Mouse (Mus musculus): Measurements from ENCODE around the gene Ccr8. TPM values are rescaled to one million over a fixed set of nuclear protein-coding genes. Genes with fewer than 3 reads are reported as not detected.

Ccr8 gene
- polyA plus RNA-seq, 1 experiment from 2014 or later, result 0.41 TPM

DNA sequence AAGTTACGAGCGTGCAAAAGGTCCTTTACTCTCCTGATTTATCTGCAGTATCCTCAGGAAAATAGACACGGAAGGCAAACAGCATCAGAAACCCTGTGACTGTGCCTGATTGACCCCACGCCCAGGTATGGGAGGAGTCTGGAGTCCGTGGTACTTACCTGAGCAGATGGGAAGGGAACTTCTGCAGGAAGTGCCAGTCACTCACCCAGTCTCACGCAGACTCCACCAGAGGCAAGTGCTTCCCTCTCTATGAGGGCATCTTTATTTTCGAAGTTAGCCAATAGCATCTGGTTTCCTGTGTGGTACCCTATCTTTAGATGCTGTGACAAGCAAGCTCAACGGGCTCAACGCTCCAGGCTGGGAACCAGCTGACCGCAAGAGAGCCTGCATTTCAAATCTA, 23.9 kb upstream of the Ccr8 start:
- H3K27ac ChIP-seq (ENCODE audit: low read depth), result peak overlapping the region; percentile 59
- no peaks in the 10 kb centered on the region for H3K9me3 ChIP-seq (ENCODE audit: control insufficient read depth, low read length)
- no peak for DNase-seq (ENCODE audit: low spot score)
- no peaks in the 10 kb centered on the region for H3K27me3 ChIP-seq (replicated peaks; ENCODE audit: control insufficient read depth, insufficient read depth, low read length)
- peak; percentile 73; the same call in 1 of the 2 replicates for ATAC-seq (replicated peaks; ENCODE audit: low FRiP score, low TSS enrichment, low read depth)
- no peaks in the 10 kb centered on the region for H3K36me3 ChIP-seq (ENCODE audit: control insufficient read depth, insufficient read depth, low read length)
- H3K9ac ChIP-seq (ENCODE audit: low read length), result no peak overlapping the region
- no peak overlapping the region for H3K4me3 ChIP-seq (ENCODE audit: low read depth, low read length)
- H3K4me2 ChIP-seq (ENCODE audit: low read length), result peak overlapping the region; percentile 26
- 46% methylated on average over 10 of the region's 10 CpGs for WGBS
- no peaks in the 10 kb centered on the region for H3K4me1 ChIP-seq (replicated peaks; ENCODE audit: control insufficient read depth, insufficient read depth, low read length)

DNA sequence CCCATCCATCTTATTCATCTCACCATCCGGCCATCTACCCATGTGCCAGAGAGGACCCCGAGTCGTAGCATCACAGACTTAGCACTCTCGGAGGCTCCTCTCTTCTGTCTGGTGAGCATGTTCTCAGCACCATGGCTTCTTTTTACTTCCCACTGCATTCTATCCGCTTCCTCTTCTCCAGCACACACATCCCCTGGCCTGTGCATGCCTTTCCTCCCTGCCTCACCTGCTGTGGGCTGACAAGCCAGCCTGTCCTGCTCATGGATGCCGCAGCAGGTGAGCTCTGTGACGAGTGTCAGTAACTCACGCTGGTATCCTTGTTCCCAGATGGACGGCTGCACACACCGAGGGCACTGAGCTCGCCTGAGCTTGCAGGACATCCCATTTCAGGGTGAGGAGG, 22.1 kb upstream of the Ccr8 start, which contains the start of gene Cx3cr1:
TSS of gene Cx3cr1 (minus strand) at position 101 of the 400 bp plus-strand sequence.
- no peaks in the 10 kb centered on the region for H3K9me3 ChIP-seq (ENCODE audit: control insufficient read depth, low read length)
- H3K27me3 ChIP-seq (replicated peaks; ENCODE audit: control insufficient read depth, insufficient read depth, low read length), result no peaks in the 10 kb centered on the region
- H3K27ac ChIP-seq (ENCODE audit: low read depth), result peak within 1 kb of the TSS; percentile 59; the same call in 1 of the 2 replicates
- no peaks in the 10 kb centered on the region for H3K4me1 ChIP-seq (replicated peaks; ENCODE audit: control insufficient read depth, insufficient read depth, low read length)
- ATAC-seq (replicated peaks; ENCODE audit: low FRiP score, low TSS enrichment, low read depth), result no peak
- no peak for DNase-seq (ENCODE audit: low spot score)
- no peak within 1 kb of the TSS; the same call in 1 of the 2 replicates for H3K4me3 ChIP-seq (ENCODE audit: low read depth, low read length)
- H3K4me2 ChIP-seq (ENCODE audit: low read length), result peak within 1 kb of the TSS; percentile 26
- H3K36me3 ChIP-seq (ENCODE audit: control insufficient read depth, insufficient read depth, low read length), result no peaks in the 10 kb centered on the region
- no peak within 1 kb of the TSS for H3K9ac ChIP-seq (ENCODE audit: low read length)
- WGBS, result 85% methylated on average over 11 of the region's 11 CpGs

DNA sequence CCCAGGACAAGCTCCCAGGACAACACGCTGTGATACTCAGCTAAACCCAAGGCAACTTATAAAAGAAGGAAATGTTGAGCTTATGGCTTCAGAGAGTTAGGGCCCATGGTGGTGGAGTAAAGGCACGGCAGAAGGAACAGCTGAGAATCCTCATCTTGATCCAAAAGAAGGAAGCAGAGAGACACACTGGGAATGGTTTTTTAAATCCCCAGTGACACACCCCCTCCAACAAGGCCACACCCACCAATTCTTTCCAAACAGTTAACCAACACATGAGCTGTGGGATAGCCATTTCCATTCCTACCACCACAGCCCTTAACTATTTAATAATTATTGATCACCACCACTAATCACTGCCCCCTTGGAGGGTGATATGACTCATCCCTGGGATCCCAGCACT, 20.7 kb upstream of the Ccr8 start:
- DNase-seq (ENCODE audit: low spot score), result no peak
- H3K27me3 ChIP-seq (replicated peaks; ENCODE audit: control insufficient read depth, insufficient read depth, low read length), result no peaks in the 10 kb centered on the region
- H3K4me2 ChIP-seq (ENCODE audit: low read length), result no peak overlapping the region
- ATAC-seq (replicated peaks; ENCODE audit: low FRiP score, low TSS enrichment, low read depth), result no peak
- H3K4me1 ChIP-seq (replicated peaks; ENCODE audit: control insufficient read depth, insufficient read depth, low read length), result no peaks in the 10 kb centered on the region
- no peak overlapping the region for H3K27ac ChIP-seq (ENCODE audit: low read depth)
- no peaks in the 10 kb centered on the region for H3K9me3 ChIP-seq (ENCODE audit: control insufficient read depth, low read length)
- H3K36me3 ChIP-seq (ENCODE audit: control insufficient read depth, insufficient read depth, low read length), result no peaks in the 10 kb centered on the region
- H3K4me3 ChIP-seq (ENCODE audit: low read depth, low read length), result no peak overlapping the region
- WGBS, result 64% methylated on average over 2 of the region's 2 CpGs
- H3K9ac ChIP-seq (ENCODE audit: low read length), result no peak overlapping the region

DNA sequence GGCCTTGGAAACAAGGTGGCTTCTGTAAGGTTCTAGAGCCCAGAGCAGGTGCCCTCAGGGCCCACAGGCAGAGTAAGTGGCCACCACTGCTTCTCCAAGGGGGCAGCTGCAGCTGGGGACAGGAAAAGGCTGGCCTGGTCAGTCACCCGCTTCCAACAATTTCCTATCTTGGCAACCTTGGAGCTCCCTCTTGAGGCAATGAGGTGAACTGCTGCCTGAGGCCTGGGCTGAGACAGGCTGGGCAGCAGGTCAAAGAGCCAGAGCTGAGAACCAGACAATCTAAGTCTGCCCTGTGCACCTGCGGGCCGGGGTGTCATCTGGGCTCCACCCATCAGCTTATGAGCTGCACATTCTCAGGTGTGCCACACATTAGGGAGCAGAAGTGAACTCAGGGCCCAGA, 18.7 kb upstream of the Ccr8 start:
- Histone ChIP-seq H3K4me1 (replicated peaks; ENCODE audit: control insufficient read depth, insufficient read depth, low read length) (no peaks in the 10 kb centered on the region), H3K9ac (ENCODE audit: low read length) (no peak overlapping the region), H3K27me3 (replicated peaks; ENCODE audit: control insufficient read depth, insufficient read depth, low read length) (no peaks in the 10 kb centered on the region), H3K9me3 (ENCODE audit: control insufficient read depth, low read length) (no peaks in the 10 kb centered on the region), H3K4me3 (ENCODE audit: low read depth, low read length) (no peak overlapping the region), H3K4me2 (ENCODE audit: low read length) (no peak overlapping the region), H3K27ac (ENCODE audit: low read depth) (no peak overlapping the region), H3K36me3 (ENCODE audit: control insufficient read depth, insufficient read depth, low read length) (no peaks in the 10 kb centered on the region)
- peak; percentile 65; the same call in 1 of the 2 replicates for ATAC-seq (replicated peaks; ENCODE audit: low FRiP score, low TSS enrichment, low read depth)
- peak; percentile 95 for DNase-seq (ENCODE audit: low spot score)
- 22% methylated on average over 3 of the region's 3 CpGs for WGBS

DNA sequence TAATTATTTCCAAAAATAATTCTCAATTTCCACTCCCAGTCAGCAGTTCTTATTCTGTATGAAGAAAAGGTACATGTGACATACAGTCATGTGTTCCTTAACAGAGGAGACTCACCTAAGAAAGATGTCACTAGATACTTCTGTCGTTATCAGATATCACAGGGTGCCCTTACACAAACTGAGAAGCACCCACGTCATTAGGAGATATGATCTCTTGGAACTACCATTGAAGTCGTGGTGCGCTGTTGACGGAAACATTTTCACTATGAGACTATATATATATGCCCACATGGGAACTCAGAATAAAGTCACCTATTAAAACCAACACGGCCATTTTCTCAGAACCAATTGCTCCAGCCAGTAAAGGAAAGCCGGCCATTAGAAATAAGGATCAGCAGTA, 17.4 kb upstream of the Ccr8 start:
- 85% methylated on average over 7 of the region's 7 CpGs for WGBS
- Histone ChIP-seq H3K9ac (ENCODE audit: low read length) (no peak overlapping the region), H3K4me2 (ENCODE audit: low read length) (no peak overlapping the region), H3K36me3 (ENCODE audit: control insufficient read depth, insufficient read depth, low read length) (no peaks in the 10 kb centered on the region), H3K4me3 (ENCODE audit: low read depth, low read length) (no peak overlapping the region), H3K27me3 (replicated peaks; ENCODE audit: control insufficient read depth, insufficient read depth, low read length) (no peaks in the 10 kb centered on the region), H3K9me3 (ENCODE audit: control insufficient read depth, low read length) (no peaks in the 10 kb centered on the region), H3K27ac (ENCODE audit: low read depth) (no peak overlapping the region), H3K4me1 (replicated peaks; ENCODE audit: control insufficient read depth, insufficient read depth, low read length) (no peaks in the 10 kb centered on the region)
- DNase-seq (ENCODE audit: low spot score) (no peak), ATAC-seq (replicated peaks; ENCODE audit: low FRiP score, low TSS enrichment, low read depth) (no peak)

DNA sequence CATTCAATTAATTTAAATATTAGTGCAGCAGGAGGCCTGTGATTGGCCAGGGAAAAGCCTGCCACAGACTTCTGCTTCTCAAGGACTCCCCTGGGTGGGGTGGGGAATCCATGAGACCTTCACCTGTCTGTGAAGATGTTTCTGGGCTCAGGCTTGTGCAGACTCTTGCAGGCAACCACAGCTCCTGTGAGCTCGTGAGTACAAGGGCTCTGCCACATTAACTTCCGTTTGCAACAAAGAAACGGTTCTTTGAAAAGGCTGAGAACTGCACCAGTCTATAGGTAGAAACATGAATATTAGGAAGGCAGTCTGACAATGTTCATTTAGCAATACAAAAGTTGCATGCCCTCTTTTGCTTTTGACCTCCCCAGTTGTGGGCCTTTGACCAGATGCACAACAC, 13.7 kb upstream of the Ccr8 start:
- no peak overlapping the region for H3K4me3 ChIP-seq (ENCODE audit: low read depth, low read length)
- no peak overlapping the region for H3K27ac ChIP-seq (ENCODE audit: low read depth)
- H3K4me1 ChIP-seq (replicated peaks; ENCODE audit: control insufficient read depth, insufficient read depth, low read length), result no peaks in the 10 kb centered on the region
- WGBS, result 78% methylated on average over 3 of the region's 3 CpGs
- DNase-seq (ENCODE audit: low spot score) (no peak), ATAC-seq (replicated peaks; ENCODE audit: low FRiP score, low TSS enrichment, low read depth) (no peak)
- H3K4me2 ChIP-seq (ENCODE audit: low read length), result no peak overlapping the region
- H3K27me3 ChIP-seq (replicated peaks; ENCODE audit: control insufficient read depth, insufficient read depth, low read length), result no peaks in the 10 kb centered on the region
- H3K36me3 ChIP-seq (ENCODE audit: control insufficient read depth, insufficient read depth, low read length), result no peaks in the 10 kb centered on the region
- H3K9ac ChIP-seq (ENCODE audit: low read length), result no peak overlapping the region
- no peaks in the 10 kb centered on the region for H3K9me3 ChIP-seq (ENCODE audit: control insufficient read depth, low read length)

DNA sequence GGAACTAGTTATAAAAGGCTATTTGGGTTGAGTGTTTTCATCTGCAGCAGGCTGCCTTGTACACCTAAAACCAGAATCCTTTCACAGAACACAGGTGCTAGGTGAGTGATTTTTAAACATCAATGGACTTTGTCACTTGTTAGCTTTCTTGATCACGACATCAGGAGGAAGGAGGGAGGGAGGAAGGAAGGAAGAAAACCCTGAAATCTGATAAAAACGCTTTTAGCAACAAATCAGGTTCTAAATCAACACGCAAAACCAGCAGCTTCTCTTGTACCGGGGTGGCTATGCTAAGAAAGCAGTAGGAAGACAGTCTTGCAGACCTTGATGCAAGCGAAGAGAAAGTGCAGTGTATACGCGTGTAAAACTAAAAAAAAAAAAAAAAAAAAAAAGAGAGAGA, 12.0 kb upstream of the Ccr8 start:
- Histone ChIP-seq H3K4me1 (replicated peaks; ENCODE audit: control insufficient read depth, insufficient read depth, low read length) (no peaks in the 10 kb centered on the region), H3K4me2 (ENCODE audit: low read length) (no peak overlapping the region), H3K9me3 (ENCODE audit: control insufficient read depth, low read length) (no peaks in the 10 kb centered on the region), H3K27ac (ENCODE audit: low read depth) (no peak overlapping the region), H3K9ac (ENCODE audit: low read length) (no peak overlapping the region), H3K36me3 (ENCODE audit: control insufficient read depth, insufficient read depth, low read length) (no peaks in the 10 kb centered on the region), H3K4me3 (ENCODE audit: low read depth, low read length) (no peak overlapping the region), H3K27me3 (replicated peaks; ENCODE audit: control insufficient read depth, insufficient read depth, low read length) (no peaks in the 10 kb centered on the region)
- 68% methylated on average over 7 of the region's 7 CpGs for WGBS
- no peak for DNase-seq (ENCODE audit: low spot score)
- ATAC-seq (replicated peaks; ENCODE audit: low FRiP score, low TSS enrichment, low read depth), result no peak

DNA sequence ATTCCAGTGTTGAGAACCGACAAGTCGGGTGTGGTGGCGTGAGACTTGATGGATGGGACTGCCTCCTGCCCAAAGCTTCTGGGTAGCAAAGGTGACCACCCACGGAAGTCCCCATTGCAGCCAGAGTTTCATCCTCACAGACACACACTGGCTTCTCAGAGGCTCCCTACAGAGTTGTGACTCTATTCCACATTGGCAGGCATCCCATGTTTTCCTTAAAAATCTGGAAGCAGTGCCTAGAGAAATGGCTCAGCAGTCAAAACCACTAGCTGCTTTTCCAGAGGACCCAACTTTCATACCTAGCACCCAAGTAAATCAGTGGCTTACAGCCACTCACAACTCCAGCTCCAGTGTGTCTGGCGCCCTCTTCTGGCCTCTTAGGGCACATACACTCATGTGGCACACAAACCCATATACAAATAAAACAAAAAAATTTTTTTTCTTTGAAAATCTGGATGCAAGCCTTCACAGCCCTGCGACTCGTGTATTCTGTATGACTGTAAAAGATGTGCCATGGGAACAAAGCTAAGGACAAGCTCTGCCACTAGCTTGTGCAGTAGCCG, 11.3 kb upstream of the Ccr8 start:
- WGBS, result 80% methylated on average over 8 of the region's 8 CpGs
- H3K9ac ChIP-seq (ENCODE audit: low read length), result no peak overlapping the region
- no peak overlapping the region for H3K4me3 ChIP-seq (ENCODE audit: low read depth, low read length)
- H3K27ac ChIP-seq (ENCODE audit: low read depth), result no peak overlapping the region
- no peak overlapping the region for H3K4me2 ChIP-seq (ENCODE audit: low read length)
- no peaks in the 10 kb centered on the region for H3K9me3 ChIP-seq (ENCODE audit: control insufficient read depth, low read length)
- ATAC-seq (replicated peaks; ENCODE audit: low FRiP score, low TSS enrichment, low read depth) (no peak), DNase-seq (ENCODE audit: low spot score) (no peak)
- H3K27me3 ChIP-seq (replicated peaks; ENCODE audit: control insufficient read depth, insufficient read depth, low read length), result no peaks in the 10 kb centered on the region
- H3K36me3 ChIP-seq (ENCODE audit: control insufficient read depth, insufficient read depth, low read length), result no peaks in the 10 kb centered on the region
- H3K4me1 ChIP-seq (replicated peaks; ENCODE audit: control insufficient read depth, insufficient read depth, low read length), result no peaks in the 10 kb centered on the region

DNA sequence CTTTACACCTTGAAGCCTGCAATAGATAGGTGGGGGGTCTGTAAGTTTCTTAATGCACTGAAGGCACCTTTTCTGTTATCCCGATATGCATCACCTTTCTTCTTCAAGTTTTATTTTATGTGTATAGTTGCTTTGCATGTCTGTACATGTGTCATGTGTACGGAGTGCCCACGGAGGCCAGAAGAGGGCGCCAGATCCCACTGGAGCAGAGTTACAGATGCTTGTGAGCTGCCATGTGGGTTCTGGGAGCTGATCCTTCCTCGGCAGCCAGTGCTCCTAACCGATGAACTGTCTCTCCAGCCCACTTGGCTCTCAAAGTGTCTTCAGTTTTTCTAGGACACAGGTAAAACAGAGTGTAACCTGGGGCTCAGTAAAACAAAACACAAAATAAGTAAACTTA, 10.7 kb upstream of the Ccr8 start:
- ATAC-seq (replicated peaks; ENCODE audit: low FRiP score, low TSS enrichment, low read depth), result no peak
- Histone ChIP-seq H3K4me2 (ENCODE audit: low read length) (no peak overlapping the region), H3K27me3 (replicated peaks; ENCODE audit: control insufficient read depth, insufficient read depth, low read length) (no peaks in the 10 kb centered on the region), H3K36me3 (ENCODE audit: control insufficient read depth, insufficient read depth, low read length) (no peaks in the 10 kb centered on the region), H3K4me1 (replicated peaks; ENCODE audit: control insufficient read depth, insufficient read depth, low read length) (no peaks in the 10 kb centered on the region), H3K9ac (ENCODE audit: low read length) (no peak overlapping the region), H3K4me3 (ENCODE audit: low read depth, low read length) (no peak overlapping the region), H3K27ac (ENCODE audit: low read depth) (no peak overlapping the region), H3K9me3 (ENCODE audit: control insufficient read depth, low read length) (no peaks in the 10 kb centered on the region)
- DNase-seq (ENCODE audit: low spot score), result no peak
- 68% methylated on average over 6 of the region's 6 CpGs for WGBS
